Mouse (Mus musculus): ENCODE data around the gene Atg2a.
"Not testable (repeated sequence)": the region's sequence is repeated elsewhere in the genome, so short reads cannot be mapped to it uniquely, and the experiment has no call there.

Atg2a gene

DNA sequence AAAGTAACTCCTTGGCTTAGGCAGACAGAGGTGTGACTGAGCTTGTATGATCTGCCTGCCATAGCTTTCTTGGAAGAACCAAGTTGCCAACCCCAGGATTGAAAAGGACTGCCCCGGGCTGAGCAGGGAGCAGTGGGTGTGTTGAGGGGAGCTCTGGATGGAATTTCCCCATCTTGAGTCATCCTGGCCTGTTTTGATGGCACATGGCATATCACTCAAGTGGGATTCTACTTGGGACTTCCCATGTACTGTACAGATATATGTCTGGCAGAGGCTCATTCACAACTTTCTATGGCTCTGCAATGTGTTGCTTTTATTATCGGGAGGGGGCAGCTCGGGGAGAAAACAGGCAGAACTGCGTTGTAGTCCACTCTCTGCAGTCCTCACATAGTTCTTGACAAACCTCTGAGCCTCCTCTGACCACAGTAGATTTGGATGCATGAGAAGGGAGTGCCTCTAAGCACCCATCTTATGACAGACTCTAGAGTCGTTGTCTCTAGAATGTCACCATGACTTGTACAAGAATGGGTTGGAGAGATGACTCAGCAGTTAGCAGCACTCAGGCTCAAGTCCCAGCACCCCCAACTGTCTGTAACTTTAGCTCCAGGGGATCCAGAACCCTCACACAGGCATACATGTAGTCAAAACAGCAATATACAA is 55.2 kb downstream of the Atg2a start:
- no peak for DNase-seq

GRCm38 (mm10) chr19:6297641-6298040 is 56.2 kb downstream of the Atg2a start:
- no peak for DNase-seq

GRCm38 (mm10) chr19:6299003-6299402 is 57.5 kb downstream of the Atg2a start:
- DNase-seq = no peak

DNA sequence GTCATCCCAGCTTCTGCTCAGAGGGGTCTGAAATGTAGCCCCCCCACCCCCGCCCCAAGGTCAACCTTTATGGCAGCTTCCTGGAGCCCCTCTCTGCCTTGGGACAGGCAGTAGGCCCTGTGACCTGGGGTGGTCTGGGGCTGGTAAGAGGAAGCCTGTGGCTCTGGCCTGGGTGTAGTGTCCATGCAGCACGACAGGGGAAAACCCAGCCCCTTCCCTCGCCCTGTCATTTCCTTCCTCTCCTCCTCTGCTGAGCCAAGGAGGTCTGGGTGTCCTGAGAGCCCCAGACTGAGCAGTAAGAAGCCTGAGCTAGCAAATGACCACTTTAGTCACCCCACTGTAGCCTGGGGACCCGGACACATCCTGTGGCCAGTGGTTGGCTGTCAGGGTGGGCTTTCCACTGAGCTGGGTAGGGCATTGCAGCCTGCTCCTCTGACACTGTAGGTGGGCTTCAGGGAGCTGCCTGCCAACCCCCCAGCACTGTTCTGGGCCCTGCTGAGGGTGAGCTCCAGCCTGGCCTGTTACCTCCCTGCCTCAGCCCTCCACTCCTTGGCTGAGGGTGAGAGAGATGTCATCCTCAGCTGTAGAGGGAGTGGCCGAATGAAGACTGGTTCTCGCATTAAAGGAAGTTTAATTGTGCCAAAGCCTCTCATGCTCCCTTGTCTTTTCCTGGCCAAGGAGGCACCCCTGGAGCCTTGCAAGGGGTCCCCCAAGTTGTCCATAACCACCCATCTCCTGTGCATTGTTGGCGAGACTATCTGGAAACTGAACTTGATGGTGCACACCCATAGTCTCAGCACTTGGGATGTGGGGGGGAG is 58.2 kb downstream of the Atg2a start:
- DNase-seq = peak in 1 of 2 experiments; percentile 28

GRCm38 (mm10) chr19:6300402-6300841 is 59.0 kb downstream of the Atg2a start:
- DNase-seq = peak in 1 of 2 experiments; percentile 60

- peak in 1 of 2 experiments; percentile 49 for DNase-seq
Observed at GRCm38 (mm10) chr19:6302114-6302513, 60.6 kb downstream of the Atg2a start.

GRCm38 (mm10) chr19:6302522-6302921 is 61.1 kb downstream of the Atg2a start:
- DNase-seq = peak; percentile 93 to 94

GRCm38 (mm10) chr19:6303831-6304230 is 62.4 kb downstream of the Atg2a start:
- DNase-seq = peak; percentile 63 to 73

GRCm38 (mm10) chr19:6304787-6305516 is 63.5 kb downstream of the Atg2a start:
- DNase-seq = peak; percentile 92 to 95

- DNase-seq = no peak
Observed at GRCm38 (mm10) chr19:6305517-6306115, 64.1 kb downstream of the Atg2a start.

- DNase-seq = peak; percentile 96 to 98
Observed at GRCm38 (mm10) chr19:6306137-6306551, 64.7 kb downstream of the Atg2a start, which contains the start of gene Cdc42bpg. Gene Cdc42bpg (plus strand): TSS chr19:6306456.

DNA sequence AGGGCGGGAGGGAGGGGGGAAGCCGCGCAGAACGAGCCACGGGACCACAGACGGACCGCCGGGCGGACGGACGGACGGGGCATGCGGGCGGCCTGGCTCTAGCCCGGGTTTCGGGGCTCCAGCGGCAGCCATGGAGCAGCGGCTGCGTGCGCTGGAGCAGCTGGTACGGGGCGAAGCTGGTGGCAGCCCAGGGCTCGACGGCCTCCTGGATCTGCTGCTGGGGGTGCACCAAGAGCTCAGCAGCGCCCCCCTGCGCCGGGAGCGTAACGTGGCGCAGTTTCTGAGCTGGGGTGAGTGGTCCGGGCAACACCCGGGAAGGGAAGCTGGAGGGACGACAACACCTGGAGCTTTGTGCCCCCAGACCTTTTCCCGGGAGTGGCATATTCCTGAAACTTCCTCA is 65.1 kb downstream of the Atg2a start:
- peak; percentile 84 to 89 for DNase-seq

DNA sequence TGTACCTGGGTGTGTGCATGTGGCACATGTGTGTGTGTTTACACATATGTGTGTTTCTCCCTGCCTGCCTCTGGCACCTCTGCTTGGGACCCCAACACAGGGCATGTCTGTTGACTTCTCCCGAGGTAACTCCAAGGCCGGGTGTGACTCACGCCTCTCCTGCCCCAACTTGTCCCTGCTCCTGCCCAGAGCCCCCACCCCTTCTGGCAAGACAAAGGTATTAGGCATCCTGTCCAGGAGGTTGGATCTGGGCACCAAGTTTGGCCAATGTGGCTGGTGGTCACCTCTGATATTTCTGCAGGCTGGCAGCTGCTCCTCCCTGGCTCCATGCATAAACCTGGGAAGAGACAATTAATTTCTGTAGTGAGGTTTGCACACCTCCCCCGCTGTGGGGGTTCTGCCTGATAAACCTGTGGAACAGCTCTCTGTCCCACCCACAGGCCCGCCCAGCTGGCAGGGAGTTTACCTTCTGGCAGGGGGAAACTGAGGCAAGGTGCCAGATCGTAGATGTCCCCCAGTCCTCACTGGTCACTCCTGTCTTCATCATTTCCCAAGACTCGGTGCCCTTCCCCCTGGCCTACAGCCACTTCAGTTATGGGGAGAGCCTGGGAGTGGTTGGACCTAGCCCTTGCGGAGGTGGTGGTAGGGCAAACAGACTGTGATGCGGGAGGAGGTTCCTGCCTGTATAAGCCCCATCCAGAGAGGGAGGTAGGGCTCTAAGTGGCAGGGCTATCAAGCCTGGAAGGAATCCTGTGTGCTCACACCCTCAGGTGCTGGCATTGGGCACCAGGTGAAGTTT is 66.5 kb downstream of the Atg2a start:
- DNase-seq = peak; percentile 52 to 61

DNA sequence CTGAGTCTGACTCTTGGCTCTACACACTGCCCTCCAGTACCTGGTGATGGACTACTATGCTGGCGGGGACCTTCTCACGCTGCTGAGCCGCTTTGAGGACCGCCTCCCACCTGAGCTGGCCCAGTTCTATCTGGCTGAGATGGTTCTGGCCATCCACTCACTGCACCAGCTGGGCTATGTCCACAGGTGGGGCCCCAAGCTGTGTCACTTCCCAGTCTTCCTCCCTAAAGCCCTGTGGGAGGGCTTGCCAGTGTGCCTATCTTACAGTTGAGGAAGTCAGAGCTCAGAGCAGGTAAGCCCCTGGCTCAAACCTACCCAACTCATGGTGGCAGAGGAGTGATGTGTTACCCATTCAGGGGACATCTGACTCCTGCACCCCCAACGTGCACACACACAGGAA is 68.7 kb downstream of the Atg2a start:
- peak; percentile 59 to 69 for DNase-seq

GRCm38 (mm10) chr19:6311783-6312182 is 70.3 kb downstream of the Atg2a start:
- not testable (repeated sequence) for DNase-seq
